Mouse (Mus musculus): ENCODE data around the gene Atp8b4.

DNA sequence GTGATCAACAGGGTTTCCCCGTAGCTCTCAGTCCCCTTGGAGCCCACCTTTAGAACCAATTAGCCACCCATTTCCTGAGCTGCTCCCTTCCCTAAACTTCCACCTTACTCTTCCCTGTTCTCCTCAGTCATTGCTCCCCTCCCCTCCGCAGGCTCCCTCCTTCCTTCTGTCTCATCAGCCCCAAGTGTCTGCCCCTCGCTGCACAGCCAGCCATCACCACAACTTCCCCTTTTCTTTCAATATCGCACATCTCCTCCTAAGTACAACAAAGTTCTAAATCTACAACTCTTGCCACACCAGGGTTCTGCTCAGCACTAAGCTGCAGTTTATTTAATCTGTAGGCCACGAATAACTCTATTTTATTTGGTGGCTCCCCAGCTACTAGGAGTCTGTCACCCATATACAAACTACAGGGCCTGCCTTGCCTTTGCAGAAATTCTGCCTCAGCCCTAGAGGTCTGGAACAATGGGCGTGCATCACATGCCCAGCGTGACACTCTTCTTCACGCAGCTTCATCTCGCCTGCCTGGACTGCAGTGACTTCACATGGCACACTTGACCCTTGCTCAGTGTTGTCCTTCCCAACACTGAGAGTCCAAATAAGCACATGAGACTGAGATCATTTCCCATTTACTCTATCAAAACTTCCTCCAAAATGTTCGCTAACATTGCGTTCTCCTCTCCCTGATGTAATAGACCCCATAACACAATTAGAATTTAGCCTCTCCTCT, 24.6 kb downstream of the Atp8b4 start:
- TF ChIP-seq POLR2A (IDR thresholded peaks at IDR 0.05; ENCODE audit: extremely low read depth, insufficient read depth, low read length) (no peak), CTCF (IDR thresholded peaks at IDR 0.05; ENCODE audit: extremely low read depth, insufficient read depth, low read length) (no peak)
